Mouse (Mus musculus) frontal cortex, postnatal 25 days (tissue): ENCODE measurements around the gene Hivep2.

Experiments
- DNase-seq, 2 experiments: peaks; one replicate each; pipeline ENCODE4 v3.0.0; 2022; ENCODE audit warnings: low spot score in 2 of 2

Gene Hivep2

DNA sequence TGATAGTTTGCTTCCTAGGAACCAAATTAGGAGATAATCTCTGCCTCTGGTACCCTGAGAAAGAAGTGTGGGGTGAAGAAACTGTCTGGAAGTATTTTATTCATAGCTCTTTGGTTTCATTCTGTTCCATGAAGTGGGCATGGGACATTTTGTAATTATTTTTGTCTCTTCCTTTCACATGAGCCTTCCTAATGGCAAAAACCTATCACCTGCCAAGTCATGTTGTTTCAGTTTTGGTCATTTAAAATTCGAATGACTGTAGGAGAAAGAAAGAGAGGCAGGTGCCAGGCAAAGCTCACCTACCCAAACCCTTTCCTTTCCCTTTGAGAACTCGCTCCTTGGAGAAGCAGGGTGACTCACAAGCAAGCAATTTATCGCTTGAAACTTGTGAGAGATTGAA, 53.3 kb downstream of the Hivep2 start:
- no peak for DNase-seq

DNA sequence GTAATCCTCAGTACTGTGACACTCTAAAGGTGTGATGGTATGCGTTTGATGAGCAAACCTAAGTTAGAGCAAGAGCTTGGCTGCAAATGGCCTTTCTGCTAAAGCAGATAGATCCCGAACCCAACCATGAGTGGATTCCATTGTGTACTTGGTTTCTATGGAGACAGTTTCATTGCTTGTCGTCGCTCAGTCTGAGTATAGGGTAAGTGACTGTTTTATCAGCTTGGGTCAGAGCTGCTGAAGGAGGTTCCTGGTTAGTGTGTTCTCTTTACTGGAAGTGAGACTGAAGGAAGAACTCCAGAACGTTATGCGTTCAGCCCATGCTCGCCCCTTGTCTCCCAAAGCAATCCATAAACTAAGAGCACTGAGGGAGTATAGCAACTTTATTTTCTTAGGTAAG, 54.4 kb downstream of the Hivep2 start:
- no peak for DNase-seq

DNA sequence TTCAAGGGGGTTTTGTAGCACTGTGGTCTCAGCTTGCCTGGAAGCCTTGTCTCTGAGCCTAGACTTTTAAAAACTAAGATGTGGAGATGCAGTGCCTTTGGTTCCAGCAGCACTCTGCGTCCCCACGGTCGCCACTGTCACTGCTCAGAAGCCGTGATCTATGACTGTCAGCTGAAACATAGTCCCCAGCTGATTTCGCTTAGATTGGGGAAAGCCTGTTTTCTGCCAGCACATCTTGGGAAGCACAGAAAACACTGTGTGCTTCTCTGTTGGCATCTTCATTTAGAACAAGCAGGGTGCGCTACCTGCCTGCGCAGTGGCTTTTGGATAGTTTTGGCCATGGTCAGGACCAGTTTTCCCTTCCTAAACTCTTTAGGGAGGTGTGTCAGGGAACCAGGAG, 59.1 kb downstream of the Hivep2 start:
- DNase-seq, result no peak

DNA sequence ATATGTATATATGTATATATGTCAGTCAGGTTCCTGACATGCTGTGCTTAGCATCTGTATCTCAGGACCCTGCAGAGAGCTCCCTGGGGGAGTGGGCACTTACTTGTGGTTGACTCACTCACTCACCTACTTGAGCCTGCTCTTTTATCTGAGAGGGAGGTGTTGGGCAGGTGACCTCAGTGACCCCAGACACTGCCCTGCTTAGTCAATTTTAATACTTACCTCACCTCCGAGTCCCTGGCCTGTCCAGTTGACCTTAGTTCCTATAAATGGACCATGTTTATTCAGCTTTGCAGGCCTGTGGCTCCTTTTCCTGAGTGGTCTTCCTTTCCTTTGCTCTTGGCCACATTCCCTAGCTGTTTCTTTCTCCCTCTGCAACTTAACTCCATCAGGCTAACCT, 61.9 kb downstream of the Hivep2 start:
- DNase-seq, result no peak

DNA sequence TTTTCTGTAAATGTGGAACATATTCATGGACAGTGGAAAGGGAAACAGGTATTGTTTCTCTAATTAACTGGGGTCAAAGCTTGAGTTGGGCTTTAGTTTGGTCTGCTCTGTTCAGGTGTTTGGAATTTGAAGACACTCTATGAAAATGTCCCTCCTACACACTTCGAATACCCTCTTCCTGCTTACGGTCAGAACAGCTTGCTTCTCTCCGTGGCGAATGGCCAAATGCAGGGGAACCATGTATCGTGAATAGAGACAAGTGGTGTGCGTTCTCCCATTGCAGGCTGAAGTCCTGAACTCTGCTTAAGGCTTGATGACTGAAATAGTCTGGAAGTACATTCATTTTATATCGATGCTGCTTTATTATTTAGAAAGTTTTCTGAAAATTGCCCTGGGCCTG, 63.1 kb downstream of the Hivep2 start:
- DNase-seq, result no peak

DNA sequence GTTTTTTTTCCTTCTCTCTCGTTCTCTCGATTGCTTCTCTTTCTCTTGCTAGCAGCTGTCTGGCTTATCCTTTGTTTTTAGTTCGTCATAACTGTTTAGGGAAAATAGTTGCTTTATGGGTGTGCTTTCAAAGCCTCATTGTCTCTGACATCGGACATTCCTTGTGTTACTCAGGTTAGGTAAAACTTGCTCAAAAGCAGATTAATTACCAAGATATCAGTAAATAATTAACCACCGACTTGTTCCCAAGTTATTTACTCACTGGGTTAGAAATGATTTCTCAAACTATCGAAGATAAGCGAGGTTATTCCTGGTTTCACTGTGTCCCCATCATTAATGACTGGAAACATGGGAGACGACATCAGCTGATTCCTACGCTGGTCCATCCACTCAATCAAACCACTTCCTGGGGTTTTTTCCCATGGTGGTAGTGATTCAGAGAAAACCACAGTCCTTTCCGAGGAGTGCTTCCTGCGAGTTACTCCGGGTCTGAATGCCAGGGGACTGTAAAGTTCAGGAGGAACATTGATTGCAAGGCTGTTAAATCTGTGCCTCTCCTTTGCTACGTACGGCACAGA, 64.7 kb downstream of the Hivep2 start:
- DNase-seq, result no peak

DNA sequence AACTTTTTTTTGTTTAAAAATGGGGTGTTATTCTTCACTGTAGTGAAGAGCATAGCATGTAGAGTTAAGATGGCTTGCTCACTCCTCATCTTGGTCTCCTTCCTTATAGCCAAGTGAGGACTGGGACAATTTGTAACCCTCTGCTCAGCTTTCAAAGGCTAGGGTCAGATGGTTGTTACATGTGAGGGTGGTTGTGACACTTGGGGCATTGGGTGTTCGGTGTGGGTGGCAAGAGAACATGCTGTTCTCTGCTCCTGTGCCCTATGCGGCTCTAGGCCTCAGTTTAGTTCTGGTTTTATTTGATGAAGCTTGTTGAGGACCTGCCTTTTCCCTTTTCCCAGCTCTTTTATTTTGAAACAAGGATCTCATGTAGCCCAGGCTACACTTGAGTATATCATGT, 66.7 kb downstream of the Hivep2 start:
- no peak for DNase-seq

DNA sequence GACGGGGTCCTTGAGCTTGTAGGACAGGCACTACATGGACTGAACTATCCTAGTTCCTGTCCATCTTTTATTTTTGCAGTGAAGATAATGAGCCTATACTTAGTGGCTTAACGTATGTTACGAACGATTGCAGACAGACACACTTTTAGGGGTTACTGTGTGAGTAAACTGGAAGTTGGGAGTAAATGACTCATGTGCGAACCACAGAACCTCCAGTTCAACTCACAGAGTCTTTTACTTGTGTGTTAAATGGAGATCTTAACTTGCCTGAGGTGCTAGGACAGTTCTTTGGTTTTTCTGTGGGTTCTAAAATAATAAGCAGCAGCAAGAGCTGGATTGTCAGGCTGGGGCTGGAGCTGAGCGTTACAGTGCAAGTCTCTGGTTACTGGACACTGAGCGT, 68.2 kb downstream of the Hivep2 start:
- DNase-seq, result no peak

DNA sequence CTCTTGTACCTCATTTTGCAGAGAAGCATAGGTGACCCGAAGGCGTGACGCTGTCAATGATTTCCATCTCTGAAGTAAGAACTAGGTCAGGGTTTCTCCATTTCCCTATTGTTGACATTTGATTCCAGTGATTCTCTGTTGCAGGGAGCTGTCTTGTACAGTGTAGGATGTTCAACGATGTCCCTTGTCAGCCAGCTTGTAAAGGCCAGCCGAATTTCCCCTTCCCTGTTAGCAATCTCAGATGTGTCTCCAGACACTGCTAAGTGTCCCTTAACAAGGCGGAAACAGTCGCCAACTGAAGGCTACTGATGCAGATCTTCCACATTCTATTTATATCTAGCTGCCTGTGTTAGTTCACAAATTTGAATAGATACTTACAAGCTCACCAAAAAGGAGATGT, 68.9 kb downstream of the Hivep2 start:
- no peak for DNase-seq

DNA sequence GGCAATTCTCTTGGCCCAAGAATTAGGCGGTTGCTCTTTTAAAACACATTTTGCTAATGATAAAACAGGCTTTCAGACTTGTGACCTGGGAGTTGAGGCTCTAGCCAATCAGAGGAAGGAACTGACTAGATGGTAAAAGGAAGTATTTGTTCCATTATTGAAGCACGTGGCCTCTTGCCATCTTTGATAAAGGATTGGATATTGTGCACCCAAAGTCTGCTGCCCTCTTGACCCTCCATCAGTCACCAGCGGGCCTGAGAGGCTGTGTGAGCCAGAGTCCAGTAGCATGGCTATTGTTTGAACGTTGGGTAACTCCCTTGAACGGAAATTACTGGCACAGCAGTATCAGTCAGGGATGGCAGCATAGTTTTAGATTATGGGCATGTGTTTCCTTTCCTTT, 69.7 kb downstream of the Hivep2 start:
- no peak for DNase-seq

DNA sequence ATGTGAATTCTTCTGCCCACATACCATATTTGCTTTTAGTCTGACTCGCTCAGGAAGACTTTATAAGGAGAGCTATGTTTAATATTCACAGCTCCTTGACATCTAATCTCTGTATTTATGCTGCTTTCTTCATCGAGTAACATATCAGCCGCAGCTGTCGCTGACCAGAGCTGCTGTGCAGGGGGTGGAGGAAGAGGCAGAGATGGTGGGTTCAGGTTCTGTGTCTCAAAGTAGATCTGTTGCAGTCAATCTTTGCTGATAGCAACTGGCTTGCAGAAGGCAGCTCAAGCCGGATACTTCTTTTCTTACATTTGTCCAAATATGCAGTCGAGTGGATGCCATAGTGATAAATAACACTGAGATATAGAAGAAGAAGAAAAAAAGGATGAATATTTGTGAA, 70.6 kb downstream of the Hivep2 start:
- DNase-seq, result no peak

DNA sequence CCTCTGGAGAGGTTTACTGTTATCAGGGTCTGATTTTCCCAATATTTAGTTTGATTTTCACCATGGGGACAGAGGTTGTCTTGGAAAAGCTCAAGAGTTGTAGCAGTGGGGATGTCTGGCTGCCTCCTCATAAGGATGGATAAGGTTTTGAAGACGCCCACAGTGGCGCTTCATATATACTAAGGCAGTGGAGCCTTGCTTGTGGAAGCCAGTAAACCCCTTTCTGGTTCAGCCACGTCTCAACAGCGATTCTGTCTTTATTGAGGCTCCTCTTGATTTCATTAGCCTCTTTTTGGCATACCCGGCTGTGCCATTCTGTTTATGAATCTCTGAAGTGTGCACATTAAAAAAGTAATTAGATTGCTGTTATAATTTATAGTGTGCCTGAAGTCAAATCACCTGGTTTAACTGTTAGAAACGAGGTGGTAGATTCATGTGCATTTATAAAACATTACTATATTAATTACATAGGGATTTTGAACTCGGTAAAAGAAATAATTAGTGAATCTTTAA, 72.2 kb downstream of the Hivep2 start:
- DNase-seq, result no peak

DNA sequence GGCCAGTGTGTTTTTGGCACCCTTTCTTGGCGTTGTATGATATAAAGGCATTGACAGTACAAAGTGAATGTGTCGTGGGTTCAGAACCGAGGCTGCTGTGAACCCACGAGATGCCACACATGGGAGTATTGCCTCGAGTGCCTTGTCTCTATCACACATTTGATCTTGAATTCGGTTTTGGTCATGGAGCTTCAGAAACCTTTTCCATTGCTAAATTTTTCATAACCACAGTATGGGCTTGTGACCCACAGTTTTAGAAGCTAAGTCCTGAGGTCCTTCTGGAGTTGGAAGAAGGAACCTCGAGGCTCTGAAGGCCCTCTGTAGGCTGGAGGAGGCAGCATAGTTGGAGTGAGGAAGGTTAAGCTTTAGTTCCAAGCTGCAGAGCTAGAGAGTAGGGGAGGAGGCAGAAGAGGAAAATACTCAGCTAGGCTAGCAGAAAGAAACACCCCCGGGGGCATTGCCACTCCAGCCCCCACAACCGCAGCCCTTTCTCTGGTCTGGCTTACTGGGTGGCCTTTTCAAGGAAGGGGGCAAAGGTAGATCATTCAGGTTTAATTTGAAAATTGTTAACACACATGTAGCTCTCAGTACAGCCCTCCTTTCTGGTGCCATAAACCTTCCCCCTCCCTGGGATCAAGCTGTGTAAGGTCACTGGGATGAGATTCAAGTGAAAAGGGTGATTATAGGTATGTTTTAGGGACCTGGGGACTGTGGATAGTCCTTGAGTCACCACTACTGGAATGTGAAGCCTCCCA, 75.0 kb downstream of the Hivep2 start:
- DNase-seq, result no peak

DNA sequence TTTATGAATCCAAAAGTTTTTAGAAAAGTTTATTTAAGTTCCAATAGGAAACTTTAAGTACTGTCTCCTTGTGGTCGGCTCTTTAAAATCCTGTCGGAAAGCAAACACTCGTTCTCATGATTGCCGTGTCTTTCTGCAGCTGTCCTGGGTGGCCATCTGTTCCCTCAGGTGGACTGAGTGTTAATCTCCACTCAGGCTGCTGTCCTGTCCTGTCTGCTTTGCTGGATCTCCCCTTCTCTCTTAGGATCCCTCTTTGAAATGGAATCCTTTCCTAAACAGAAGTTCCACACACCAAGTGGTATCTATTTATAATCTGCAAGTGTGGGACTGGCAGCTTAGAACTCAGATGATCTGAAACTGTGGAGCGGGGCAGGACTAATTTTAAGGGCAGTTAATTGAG, 75.7 kb downstream of the Hivep2 start:
- no peak for DNase-seq

DNA sequence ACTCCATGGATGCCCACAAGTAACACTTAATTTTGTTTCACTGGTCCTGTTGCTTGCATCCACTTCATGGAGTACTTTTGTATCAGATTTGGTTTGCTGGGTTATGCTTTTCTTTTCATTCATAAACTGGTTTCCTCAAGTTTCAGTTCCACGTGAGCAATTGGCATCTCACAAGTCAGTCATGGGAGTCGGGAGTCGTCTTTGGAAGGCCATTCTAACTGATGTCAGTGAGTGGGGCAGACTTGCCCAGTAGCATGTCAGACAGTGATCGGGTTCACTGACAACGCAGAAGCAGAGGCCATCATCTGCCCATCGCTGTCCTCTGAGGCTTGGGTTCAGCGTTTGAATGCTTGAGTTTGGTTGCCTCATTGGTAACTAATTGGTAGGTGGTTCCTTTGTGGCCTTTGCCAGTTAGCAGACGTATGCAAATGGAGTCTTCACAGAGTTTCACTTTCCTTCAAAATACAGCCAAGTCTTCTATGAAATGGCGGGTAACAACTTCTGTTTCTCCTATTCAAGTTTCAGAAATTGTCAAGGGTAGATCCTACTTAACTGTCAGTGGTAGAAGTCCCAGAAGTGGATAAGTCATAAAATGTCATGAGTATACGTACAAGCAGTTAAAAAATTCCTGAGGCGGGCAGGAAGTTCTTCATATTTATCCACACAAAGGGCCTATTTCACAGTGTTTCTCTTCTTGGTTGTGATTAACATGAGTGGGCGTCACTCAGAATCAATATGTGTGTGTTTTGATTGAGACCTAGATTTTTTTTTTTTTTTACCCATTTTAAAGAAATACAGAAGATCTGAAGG, 76.9 kb downstream of the Hivep2 start:
- DNase-seq, result no peak

DNA sequence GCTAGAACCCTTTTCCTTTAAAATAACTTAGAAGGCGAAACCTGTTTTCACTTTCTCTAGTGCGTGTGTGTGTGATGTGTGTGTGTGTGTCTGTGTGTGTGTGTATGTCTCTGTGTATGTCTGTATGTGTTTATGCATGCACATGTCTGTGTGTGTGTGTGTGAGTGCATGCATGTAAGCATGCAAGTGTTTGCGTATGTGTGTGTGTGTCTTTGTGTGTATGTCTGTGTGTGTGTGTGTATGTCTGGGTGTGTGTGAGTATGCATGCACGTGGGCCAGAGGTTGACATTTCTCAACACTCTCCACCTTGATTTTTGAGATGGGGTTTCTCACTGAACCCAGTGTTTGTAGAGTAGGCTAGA, 77.5 kb downstream of the Hivep2 start:
- no peak for DNase-seq

DNA sequence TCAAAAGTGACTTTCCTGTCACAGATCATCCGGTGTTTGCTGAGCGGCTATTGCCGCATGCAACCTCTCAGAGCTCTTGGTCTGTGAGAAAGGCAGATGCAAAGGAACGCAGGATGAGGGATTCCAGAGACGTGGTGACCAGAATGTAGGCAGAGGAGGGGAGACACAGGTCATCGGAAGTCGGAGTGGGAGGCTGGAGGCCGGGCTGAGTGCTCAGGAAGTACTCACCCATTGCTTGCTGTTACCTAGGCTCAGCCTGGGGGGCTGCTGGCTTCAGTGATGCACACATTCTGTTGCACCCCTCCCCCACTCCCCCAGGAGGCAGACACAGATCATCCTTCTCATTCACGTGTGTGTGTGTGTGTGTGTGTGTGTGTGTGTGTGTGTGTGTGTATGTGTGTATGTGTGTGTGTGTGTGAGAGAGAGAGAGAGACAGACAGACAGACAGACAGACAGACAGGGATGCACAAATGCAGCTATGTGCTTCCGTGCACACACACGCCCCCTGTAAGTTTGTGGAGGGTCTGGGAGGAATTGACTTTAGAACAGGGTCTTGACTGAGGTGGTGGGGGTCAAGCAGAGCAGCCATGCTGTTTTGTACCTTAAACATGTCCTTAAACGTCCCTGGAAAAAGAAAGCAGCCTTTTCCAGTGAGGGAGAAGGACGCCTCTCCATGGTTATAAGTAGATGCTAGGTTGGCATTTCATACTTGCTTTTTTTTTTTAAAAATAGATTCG, 78.3 kb downstream of the Hivep2 start:
- no peak for DNase-seq

DNA sequence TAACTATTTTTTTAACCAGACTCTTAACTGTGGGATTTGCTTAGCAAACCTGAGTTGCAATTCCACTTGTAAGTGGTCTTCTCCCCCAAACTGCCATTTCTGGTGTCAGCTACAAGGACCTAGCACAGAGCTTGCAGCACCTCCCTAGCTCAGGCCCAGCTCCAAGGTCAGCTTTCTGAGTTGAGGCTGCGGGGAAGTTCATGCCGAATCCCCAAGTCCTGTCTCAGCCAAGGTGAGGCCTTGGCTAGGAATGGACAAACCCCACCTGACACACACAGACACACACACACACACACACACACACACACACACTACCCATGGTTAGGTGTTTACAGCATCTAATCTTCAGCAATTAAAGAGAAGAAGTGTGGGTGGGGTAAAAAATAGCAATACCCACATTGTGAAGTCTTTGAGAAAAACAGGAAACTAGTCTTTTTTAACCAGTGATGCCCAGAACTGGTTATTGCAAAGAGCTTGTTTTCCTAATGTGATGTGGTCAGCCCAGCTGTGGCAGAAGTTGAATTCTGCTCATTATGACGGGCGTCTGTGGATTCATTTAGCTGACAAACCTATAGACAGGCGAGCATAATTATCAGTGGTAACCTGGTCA, 79.0 kb downstream of the Hivep2 start:
- no peak for DNase-seq

DNA sequence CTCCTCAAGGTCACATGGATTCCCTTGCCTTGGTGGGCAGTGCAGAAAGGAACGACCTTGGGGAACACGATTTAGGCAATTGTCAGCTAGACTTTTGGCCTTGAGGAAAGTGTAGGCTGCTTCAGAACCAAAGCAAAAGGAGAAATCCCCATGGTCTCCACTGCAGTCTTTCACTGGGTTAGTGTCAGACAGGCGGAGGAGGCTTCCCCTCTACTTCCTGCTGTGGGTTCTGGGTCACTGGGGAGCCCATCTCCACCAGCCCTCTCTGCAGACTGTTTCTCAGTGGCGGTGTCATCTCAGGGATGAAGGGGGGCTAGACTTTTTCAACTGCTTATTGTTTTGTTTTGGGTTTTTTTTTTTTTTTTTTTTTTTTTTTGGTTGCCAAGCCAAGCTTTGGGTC, 79.9 kb downstream of the Hivep2 start:
- DNase-seq, result no peak

DNA sequence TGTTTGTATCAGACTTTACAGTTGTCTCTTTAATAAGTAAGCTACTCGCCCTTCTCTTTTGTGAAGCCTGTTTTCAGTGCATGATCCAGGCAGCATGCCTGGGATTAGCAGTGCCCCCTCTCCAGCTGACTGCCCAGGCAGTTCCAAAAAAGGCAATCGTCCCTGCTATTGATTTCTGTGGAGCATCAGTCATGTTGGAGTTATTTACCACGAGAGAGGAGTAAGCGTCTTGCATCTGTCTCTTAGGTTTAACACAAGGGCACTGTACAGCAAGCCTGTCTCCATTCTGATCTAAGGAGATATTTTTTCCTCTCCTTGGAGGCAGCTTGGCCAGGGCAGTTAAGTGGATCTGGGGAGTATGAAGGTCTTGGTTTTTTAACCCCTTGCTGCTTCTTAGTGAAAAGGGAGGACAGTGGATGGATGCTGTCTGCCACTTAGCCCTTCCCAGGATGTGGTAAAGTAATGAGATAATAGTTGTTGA, 80.3 kb downstream of the Hivep2 start:
- DNase-seq, result no peak

DNA sequence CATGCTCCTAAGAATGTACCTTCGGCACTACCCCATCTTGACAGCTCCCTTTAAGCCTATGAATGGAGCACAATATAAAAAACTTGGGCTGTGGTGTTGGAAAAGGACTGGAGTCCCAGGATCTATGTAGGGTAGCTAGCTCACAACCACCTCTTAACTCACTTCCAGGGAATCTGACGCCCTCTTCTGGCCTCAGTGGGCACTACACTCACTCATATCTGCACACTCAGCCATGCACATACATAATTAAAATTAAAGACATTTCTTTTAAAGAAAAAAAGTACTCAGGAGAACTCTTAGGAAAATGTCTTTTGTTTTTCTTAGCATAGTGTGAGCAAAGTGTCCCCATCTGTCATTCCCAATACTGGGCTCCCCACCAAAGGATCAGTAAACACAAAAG, 81.1 kb downstream of the Hivep2 start:
- no peak for DNase-seq

DNA sequence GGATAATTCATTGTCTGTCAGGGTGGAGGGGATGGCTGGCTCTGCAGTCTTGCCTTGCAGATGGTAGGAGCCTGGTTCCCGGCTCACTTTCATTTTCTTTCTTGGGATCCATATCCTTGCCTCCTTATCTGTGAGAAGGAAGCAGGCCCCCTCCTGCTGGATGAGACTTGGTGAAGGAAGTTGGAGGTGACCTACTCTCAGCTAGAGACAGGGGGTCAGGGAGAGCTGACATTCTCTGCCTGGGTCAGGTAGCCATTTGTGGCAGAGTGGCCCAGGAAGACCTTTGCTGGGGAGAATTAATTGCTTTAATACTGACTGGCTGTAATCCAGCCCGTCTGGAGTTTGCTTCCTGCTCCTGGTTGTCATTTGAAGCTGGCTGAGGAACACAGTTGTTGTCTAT, 81.8 kb downstream of the Hivep2 start:
- DNase-seq, result no peak
